ENCODE assay signal across 37 mouse cellular contexts in the genomic region with DNA sequence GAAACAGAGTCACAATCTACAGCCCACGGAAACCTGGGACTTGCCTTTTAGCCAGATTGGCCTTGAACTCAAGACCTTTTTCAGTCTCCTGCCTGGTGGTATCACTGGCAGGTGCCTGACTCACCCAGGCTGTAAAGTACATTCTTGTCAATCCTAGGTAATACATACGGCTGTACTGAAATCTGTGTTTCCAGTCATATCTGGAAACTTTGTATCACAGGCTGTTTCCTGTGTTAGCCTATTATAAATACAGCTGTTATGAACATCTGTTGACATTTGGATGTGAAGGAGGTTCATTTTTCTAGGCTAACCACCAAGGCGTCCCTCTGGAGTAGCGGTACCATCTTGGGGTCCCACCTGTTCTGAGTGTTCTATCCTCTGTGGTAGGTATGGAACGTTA. TPM values are rescaled to one million over a fixed set of nuclear protein-coding genes. Genes with fewer than 3 reads are reported as not detected.
"Had no signal": no experiment of that assay in that cellular context is flagged by ENCODE, and none has a peak within 500 bp of the region (broad histone marks: within the 10 kb centered on the region; RNA-seq: fewer than 3 reads in every experiment).

No protein-coding gene starts in this region.

- ATAC-seq: hindbrain, embryonic 16.5 days; hindbrain, postnatal 0 days; inflammation-experienced regulatory T-cells, adult 6 months; intestine, embryonic 15.5 days; intestine, embryonic 16.5 days; intestine, postnatal 0 days had no signal

- DNase-seq: heart, postnatal 10 days; heart, postnatal 14 days; heart, postnatal 36 days; heart, postnatal 4 days; kidney, adult 11 months; kidney, adult 18-20 months; kidney, adult 2 months; kidney, adult 8-10 months; kidney, adult 9 months; kidney, postnatal 10 days; kidney, postnatal 14 days; kidney, postnatal 36 days; kidney, postnatal 4 days; layer of hippocampus, adult 9-11 months; layer of hippocampus, postnatal 36 days had no signal

- H3K9me3 ChIP-seq: heart, embryonic 10.5 days; heart, embryonic 12.5 days; heart, embryonic 13.5 days; heart, embryonic 15.5 days; hindbrain, embryonic 12.5 days; hindbrain, embryonic 13.5 days; hindbrain, embryonic 15.5 days; intestine, embryonic 15.5 days; kidney, embryonic 15.5 days had no signal

- H3K4me2 ChIP-seq: heart, embryonic 11.5 days; heart, embryonic 12.5 days; heart, embryonic 13.5 days; heart, embryonic 15.5 days; hindbrain, embryonic 12.5 days; hindbrain, embryonic 13.5 days; hindbrain, embryonic 14.5 days; hindbrain, embryonic 15.5 days; intestine, embryonic 15.5 days; kidney, embryonic 15.5 days had no signal

- H3K9ac ChIP-seq: heart, embryonic 12.5 days; heart, embryonic 13.5 days; heart, embryonic 15.5 days; hindbrain, embryonic 12.5 days; hindbrain, embryonic 13.5 days; hindbrain, embryonic 14.5 days; hindbrain, embryonic 15.5 days; intestine, embryonic 15.5 days; kidney, embryonic 15.5 days had no signal

- H3K4me3 ChIP-seq: heart, embryonic 10.5 days; heart, embryonic 12.5 days; heart, embryonic 13.5 days; heart, embryonic 15.5 days; hindbrain, embryonic 10.5 days; hindbrain, embryonic 12.5 days; hindbrain, embryonic 13.5 days; hindbrain, embryonic 15.5 days; intestine, embryonic 15.5 days; kidney, embryonic 15.5 days; layer of hippocampus, adult 2 months had no signal

- H3K27me3 ChIP-seq: hindbrain, embryonic 15.5 days had no signal

- H3K36me3 ChIP-seq: heart, embryonic 10.5 days; heart, embryonic 12.5 days; heart, embryonic 13.5 days; heart, embryonic 15.5 days; hindbrain, embryonic 10.5 days; hindbrain, embryonic 12.5 days; hindbrain, embryonic 13.5 days; hindbrain, embryonic 15.5 days; intestine, embryonic 15.5 days; kidney, embryonic 15.5 days had no signal

- H3K27ac ChIP-seq: heart, embryonic 10.5 days; heart, embryonic 13.5 days; heart, embryonic 15.5 days; hindbrain, embryonic 10.5 days; hindbrain, embryonic 12.5 days; hindbrain, embryonic 13.5 days; hindbrain, embryonic 14.5 days; hindbrain, embryonic 15.5 days; hindbrain, postnatal 0 days; intestine, embryonic 15.5 days; kidney, embryonic 15.5 days; kidney, postnatal 0 days had no signal

RNA-seq across cellular contexts. Expression of gene Ina, which starts 4.6 kb away (rescaled TPM):
- total RNA-seq: heart, postnatal 10 days; heart, postnatal 14 days; heart, postnatal 25 days; heart, postnatal 36 days; hematopoietic stem cell, adult 5-6 weeks had no signal
- polyA plus RNA-seq: heart, postnatal 0 days; inflammation-experienced regulatory T-cells, adult 6 months had no signal
